Mouse (Mus musculus) embryonic facial prominence, embryonic 14.5 days (tissue): Measurements from ENCODE around the gene Eef1akmt2. TPM values are rescaled to one million over a fixed set of nuclear protein-coding genes. Genes with fewer than 3 reads are reported as not detected.

ENCODE experiments used
- ATAC-seq: fragments of 200-750 bp; cut with Nextera tagmentation; 2 replicates; pipeline ENCODE4 v1.8.0; 2017; ENCODE audit warnings: low read depth, moderate number of reproducible peaks, moderate TSS enrichment
- DNase-seq: peaks from one replicate; pipeline ENCODE4 v3.0.0-alpha.2; 2015; ENCODE audit warnings: low spot score
- H3K27ac ChIP-seq: fragments of 300-500 bp; sonication (generic); replicated peaks from 2 replicates; pipeline ENCODE4 v1.5.1; 2014; ENCODE audit warnings: low read depth, mild to moderate bottlenecking, low read length, moderate library complexity
- H3K27me3 ChIP-seq: fragments of 300-500 bp; sonication (generic); replicated peaks from 2 replicates; pipeline ENCODE4 v1.6.1; 2014; ENCODE audit warnings: low read length; ENCODE audit not compliant: control insufficient read depth, insufficient read depth
- H3K36me3 ChIP-seq: fragments of 300-500 bp; sonication (generic); 2 replicates; pipeline ENCODE4 v1.6.1; 2014; ENCODE audit warnings: low read length, mixed read lengths; ENCODE audit not compliant: control insufficient read depth, insufficient read depth
- H3K4me1 ChIP-seq: fragments of 300-500 bp; sonication (generic); 2 replicates; pipeline ENCODE4 v1.6.1; 2014; ENCODE audit warnings: antibody characterized with exemption, low read length; ENCODE audit not compliant: control insufficient read depth, insufficient read depth
- H3K4me2 ChIP-seq: fragments of 300-500 bp; sonication (generic); 2 replicates; pipeline ENCODE4 v1.6.1; 2014; ENCODE audit warnings: low read depth, mild to moderate bottlenecking, low read length, moderate library complexity, mixed read lengths
- H3K4me3 ChIP-seq: fragments of 300-500 bp; sonication (generic); 2 replicates; pipeline ENCODE4 v1.5.1; 2014; ENCODE audit warnings: low read depth, mild to moderate bottlenecking, low read length
- H3K9ac ChIP-seq: fragments of 300-500 bp; sonication (generic); 2 replicates; pipeline ENCODE4 v1.6.1; 2014; ENCODE audit warnings: low read depth, mild to moderate bottlenecking, low read length, moderate library complexity, mixed read lengths
- H3K9me3 ChIP-seq: fragments of 300-500 bp; sonication (generic); 2 replicates; pipeline ENCODE4 v1.6.1; 2016; ENCODE audit warnings: low read length; ENCODE audit not compliant: control insufficient read depth
- WGBS: fragments of 180-500 bp; shearing (Covaris S2); extraction: QIAGEN DNeasy Blood & Tissue Kit; methylation state at CpG from one replicate; pipeline ENCODE4 v1.1.7; 2014; 5-methylcytosine and 5-hydroxymethylcytosine counted together
- polyA plus RNA-seq: library from polyadenylated mRNA; unstranded; fragments of >200 nt; fragmentation: Nextera tagmentation; extraction: Ambion mirVana; gene quantifications from 2 replicates; pipeline ENCODE4 v1.2.1, GENCODE M21; 2014

Gene Eef1akmt2
- polyA plus RNA-seq, 1 experiment from 2014 or later: 58.5 TPM

DNA sequence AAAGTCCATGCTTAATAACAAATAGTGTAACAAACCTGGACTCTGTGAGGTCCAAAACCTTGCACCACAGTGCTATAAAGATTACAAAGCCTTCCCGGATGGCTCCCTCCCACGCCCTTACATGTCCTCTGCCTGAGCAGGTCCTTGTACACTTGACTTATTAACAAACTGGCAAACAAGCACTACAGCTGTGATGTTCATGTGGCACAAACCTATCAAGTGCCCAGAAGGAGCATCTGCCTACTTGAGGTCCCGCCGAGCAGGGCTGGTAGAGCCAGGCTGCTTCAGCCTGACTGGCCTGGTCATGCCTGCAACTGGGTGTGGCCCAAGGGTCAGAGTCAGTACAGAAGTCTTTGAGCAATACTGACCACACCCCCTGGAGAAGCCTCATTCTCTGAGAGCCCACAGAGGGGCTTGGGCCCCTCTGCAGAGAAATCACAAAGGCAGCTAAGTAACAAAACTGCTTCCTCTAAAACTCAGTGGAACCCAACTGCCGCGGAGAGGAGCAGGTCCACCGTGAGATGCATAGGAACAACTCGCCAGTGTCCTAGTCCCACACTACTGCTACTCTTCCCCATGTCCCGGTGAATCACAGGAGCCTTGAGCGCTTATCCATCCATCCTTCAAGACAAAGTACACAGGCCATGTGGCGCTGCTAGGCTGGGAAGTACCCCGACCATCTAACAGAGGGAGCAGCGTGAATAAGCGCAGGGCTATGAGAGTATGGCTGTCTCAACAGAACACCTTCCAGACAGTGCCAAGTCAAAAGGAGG lies 61.8 kb downstream of the Eef1akmt2 start:
- no peaks in the 10 kb centered on the region for H3K27me3 ChIP-seq
- H3K4me2 ChIP-seq: no peak overlapping the region
- H3K4me1 ChIP-seq: peaks cover 14% of the 10 kb centered on the region; the same call in 1 of the 2 replicates

DNA sequence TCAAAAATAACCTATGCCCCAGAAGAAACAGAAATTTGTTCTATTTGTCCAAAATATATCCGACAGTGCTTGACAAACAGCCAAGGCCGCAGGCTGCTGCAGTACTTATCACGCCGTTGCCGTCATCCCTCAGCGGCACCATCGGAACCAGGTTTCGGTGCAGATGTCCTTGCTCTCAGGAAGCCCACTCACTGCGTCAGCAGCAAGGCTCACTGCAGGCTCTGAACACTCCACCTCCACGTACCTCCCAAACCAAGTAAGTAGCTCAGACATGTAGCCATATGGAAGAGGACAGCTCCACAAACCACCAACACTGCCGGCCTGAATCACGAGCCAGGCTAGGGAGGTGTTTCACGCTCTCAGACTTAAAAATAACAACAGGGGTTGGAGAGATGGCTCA lies 63.6 kb downstream of the Eef1akmt2 start:
- H3K4me1 ChIP-seq: peaks cover 14% of the 10 kb centered on the region; the same call in 1 of the 2 replicates
- H3K36me3 ChIP-seq: no peaks in the 10 kb centered on the region
- no peak overlapping the region for H3K4me2 ChIP-seq
- H3K27me3 ChIP-seq: no peaks in the 10 kb centered on the region
- H3K27ac ChIP-seq: no peak overlapping the region
- WGBS: 95% methylated on average over 13 of the region's 13 CpGs
- H3K9ac ChIP-seq: no peak overlapping the region
- no peak for ATAC-seq
- H3K9me3 ChIP-seq: no peaks in the 10 kb centered on the region
- no peak overlapping the region for H3K4me3 ChIP-seq
- DNase-seq: no peak

More for the DNA sequence above, 61.8 kb downstream of the Eef1akmt2 start:
- 82% methylated on average over 14 of the region's 14 CpGs for WGBS
- Histone ChIP-seq H3K9me3 (no peaks in the 10 kb centered on the region), H3K36me3 (no peaks in the 10 kb centered on the region), H3K9ac (no peak overlapping the region), H3K4me3 (no peak overlapping the region), H3K27ac (no peak overlapping the region)
- DNase-seq: no peak
- ATAC-seq: no peak

DNA sequence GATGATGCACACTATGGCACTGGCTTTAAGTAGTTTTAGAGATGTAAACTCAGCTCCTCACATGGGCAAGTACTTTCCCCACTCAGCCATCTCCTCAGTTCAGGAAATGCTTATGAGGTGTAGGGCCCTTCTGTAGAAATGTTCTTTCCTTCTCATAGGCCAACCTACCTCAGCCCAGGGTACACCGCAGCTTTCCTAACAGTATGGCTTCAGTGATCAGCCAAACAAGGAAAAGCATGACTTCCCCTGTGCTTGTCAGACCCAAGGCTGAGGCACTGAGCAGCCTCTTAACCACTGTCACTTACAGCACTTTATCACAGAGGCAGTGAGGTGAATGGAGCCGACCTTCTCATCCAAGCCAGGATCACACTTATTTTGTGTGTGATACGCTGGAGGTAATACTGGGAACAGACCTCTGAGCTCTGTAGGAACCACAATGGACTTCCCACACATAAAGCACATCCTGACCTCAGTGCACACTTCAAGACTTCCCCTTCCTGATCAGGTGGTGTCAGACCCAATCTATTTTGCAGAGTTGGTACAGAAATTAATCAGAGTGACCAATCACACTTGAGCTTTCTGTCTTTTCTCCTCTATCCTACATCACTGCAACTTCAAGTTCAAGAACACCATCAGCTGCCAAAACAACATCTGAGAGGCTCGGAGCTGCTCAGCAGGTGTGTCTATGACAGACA lies 64.8 kb downstream of the Eef1akmt2 start:
- no peak overlapping the region for H3K4me3 ChIP-seq
- H3K27me3 ChIP-seq: no peaks in the 10 kb centered on the region
- no peak for ATAC-seq
- no peak overlapping the region for H3K9ac ChIP-seq
- H3K4me2 ChIP-seq: no peak overlapping the region
- no peak for DNase-seq
- H3K9me3 ChIP-seq: no peaks in the 10 kb centered on the region
- no peak overlapping the region for H3K27ac ChIP-seq
- peaks cover 10% of the 10 kb centered on the region; the same call in 1 of the 2 replicates for H3K4me1 ChIP-seq
- no peaks in the 10 kb centered on the region for H3K36me3 ChIP-seq
- 86% methylated on average over 4 of the region's 4 CpGs for WGBS

DNA sequence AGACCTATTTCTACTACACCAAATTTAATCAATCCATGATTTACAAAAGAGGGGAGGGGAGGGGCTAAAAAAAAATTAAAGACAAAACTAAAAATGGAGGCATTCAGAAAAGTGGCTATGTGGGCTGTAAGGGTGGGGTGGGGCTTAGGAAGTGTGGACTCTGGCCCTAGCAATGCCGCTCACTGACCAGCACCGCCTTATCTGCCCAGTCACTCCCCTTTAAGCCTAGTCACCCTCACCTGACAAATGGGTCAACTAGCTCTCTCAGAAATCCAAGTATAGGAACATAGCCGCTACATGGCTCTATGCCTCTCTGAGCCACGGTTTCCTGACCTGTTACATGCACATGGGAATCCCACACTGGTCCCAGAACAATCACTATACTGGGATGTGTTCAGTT lies 65.5 kb downstream of the Eef1akmt2 start:
- no peak overlapping the region for H3K4me3 ChIP-seq
- H3K4me2 ChIP-seq: no peak overlapping the region
- H3K27me3 ChIP-seq: no peaks in the 10 kb centered on the region
- H3K27ac ChIP-seq: no peak overlapping the region
- no peak for ATAC-seq
- no peak overlapping the region for H3K9ac ChIP-seq
- no peaks in the 10 kb centered on the region for H3K9me3 ChIP-seq
- WGBS: 91% methylated on average over 4 of the region's 4 CpGs
- no peaks in the 10 kb centered on the region for H3K36me3 ChIP-seq
- peaks cover 10% of the 10 kb centered on the region for H3K4me1 ChIP-seq
- DNase-seq: no peak

DNA sequence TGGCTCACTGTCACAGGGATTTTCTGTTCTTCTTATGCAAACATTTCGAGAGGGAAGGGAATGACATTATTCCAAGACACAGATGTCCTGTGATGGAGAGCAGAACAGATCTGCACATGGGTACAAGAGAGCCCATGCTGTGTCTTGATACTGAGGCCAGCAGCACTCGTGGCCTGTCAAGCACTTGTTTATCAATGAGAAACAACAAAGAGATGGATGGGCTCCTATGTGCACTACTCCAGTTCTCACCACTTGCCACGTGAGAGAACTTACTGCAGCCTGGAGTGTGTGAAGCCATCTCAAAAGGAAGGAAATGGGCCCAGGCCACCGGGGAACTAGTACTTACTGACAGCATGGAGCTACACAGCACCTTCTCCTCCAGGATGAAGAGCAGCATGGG lies 66.0 kb downstream of the Eef1akmt2 start:
- ATAC-seq (no peak), DNase-seq (no peak)
- Histone ChIP-seq H3K9me3 (no peaks in the 10 kb centered on the region), H3K4me1 (peaks cover 11% of the 10 kb centered on the region), H3K9ac (no peak overlapping the region), H3K27ac (0 out of 2 replicates have a peak overlapping the region, but pooled peaks have one; percentile 22), H3K27me3 (no peaks in the 10 kb centered on the region), H3K36me3 (no peaks in the 10 kb centered on the region), H3K4me3 (no peak overlapping the region), H3K4me2 (no peak overlapping the region)
- WGBS: 44% methylated on average over 4 of the region's 4 CpGs

DNA sequence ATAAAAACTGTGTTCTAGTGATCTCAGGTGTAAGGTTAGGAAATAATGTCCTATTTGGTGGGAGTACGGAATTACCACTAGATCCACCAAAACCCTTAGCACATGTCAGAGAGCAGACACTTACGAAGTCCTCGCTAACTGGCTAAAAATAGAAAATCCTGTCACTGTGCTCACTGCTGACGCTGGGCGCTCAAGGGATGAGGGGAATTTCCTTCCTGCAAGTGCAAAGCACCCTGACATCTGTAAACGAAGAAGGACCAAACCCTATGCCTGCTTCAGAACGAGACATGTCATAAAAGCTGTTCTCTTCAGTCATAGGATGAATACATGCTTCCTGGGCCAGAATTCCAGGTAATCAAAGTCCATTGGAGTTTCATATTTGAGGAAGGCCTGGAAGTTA lies 66.5 kb downstream of the Eef1akmt2 start:
- H3K27me3 ChIP-seq: no peaks in the 10 kb centered on the region
- H3K4me1 ChIP-seq: peaks cover 15% of the 10 kb centered on the region
- no peak overlapping the region for H3K9ac ChIP-seq
- no peaks in the 10 kb centered on the region for H3K9me3 ChIP-seq
- H3K4me3 ChIP-seq: no peak overlapping the region
- DNase-seq (no peak), ATAC-seq (no peak)
- H3K4me2 ChIP-seq: no peak overlapping the region
- 54% methylated on average over 7 of the region's 7 CpGs for WGBS
- H3K36me3 ChIP-seq: no peaks in the 10 kb centered on the region
- H3K27ac ChIP-seq: 0 out of 2 replicates have a peak overlapping the region, but pooled peaks have one; percentile 30

DNA sequence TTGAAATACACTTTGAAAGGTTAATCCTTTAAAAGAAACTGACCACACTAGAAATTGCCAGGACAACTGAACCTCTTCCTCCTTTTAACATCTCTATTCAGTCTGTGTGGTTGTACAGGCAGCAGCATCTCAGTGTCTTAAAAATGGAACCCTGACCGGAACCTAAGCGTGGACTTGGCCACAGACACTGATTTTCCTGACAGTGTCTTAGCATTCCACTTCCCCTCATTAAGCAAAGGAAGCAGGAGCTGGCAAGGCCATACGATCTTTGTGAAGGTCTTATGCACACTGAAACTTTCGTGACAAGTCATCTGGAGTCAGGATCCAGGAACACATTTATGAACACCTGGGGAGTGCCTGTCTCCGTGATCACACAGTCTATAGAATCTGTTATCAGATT lies 68.4 kb downstream of the Eef1akmt2 start:
- H3K36me3 ChIP-seq: peaks cover under 1% of the 10 kb centered on the region; the same call in 1 of the 2 replicates
- no peaks in the 10 kb centered on the region for H3K9me3 ChIP-seq
- H3K27ac ChIP-seq: no peak overlapping the region
- DNase-seq: no peak
- no peak overlapping the region for H3K4me2 ChIP-seq
- no peak for ATAC-seq
- no peak overlapping the region for H3K9ac ChIP-seq
- no peak overlapping the region for H3K4me3 ChIP-seq
- WGBS: 71% methylated on average over 5 of the region's 5 CpGs
- H3K4me1 ChIP-seq: peaks cover 15% of the 10 kb centered on the region
- no peaks in the 10 kb centered on the region for H3K27me3 ChIP-seq

DNA sequence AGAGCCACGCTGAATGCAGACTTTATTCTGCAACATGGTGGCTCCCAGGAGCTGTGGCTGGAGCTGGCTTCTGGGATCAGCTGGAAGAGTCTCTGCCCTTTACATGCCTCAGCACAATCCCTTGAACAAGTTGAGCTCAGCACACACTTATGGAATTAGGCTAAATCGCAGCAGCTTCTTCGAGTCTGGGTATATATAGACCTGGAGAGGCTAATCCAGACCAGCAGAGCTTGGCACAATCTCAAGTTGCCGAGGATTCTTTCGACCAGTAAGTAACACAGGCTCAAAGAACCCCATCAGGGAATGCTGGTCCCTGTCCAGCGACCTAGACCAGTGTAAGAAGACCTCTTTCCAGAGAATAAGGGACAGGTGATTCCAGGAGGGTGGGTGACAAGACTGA lies 70.6 kb downstream of the Eef1akmt2 start:
- 39% methylated on average over 6 of the region's 6 CpGs for WGBS
- no peak overlapping the region for H3K4me2 ChIP-seq
- H3K27me3 ChIP-seq: no peaks in the 10 kb centered on the region
- 0 out of 2 replicates have a peak overlapping the region, but pooled peaks have one; percentile 2 for H3K9ac ChIP-seq
- H3K9me3 ChIP-seq: no peaks in the 10 kb centered on the region
- H3K27ac ChIP-seq: peak overlapping the region; percentile 53; the same call in 1 of the 2 replicates
- no peak overlapping the region for H3K4me3 ChIP-seq
- peaks cover 15% of the 10 kb centered on the region for H3K4me1 ChIP-seq
- DNase-seq: no peak
- peaks cover 22% of the 10 kb centered on the region for H3K36me3 ChIP-seq
- ATAC-seq: peak; percentile 10; the same call in 1 of the 2 replicates
